Mouse (Mus musculus) intestine, embryonic 15.5 days (tissue): ENCODE results near the gene Rnf19b. TPM values are rescaled to one million over a fixed set of nuclear protein-coding genes. Genes with fewer than 3 reads are reported as not detected.
A peak's percentile ranks its signal among the peaks of the same experiment; 100 is the strongest.

ENCODE experiments used
- ATAC-seq: fragments of 200-750 bp; cut with Nextera tagmentation; 2 replicates; pipeline ENCODE4 v1.8.0; 2017; ENCODE audit warnings: moderate TSS enrichment, moderate library complexity
- H3K27ac ChIP-seq: fragments of 300-500 bp; sonication (generic); 2 replicates; pipeline ENCODE4 v1.5.1; 2015; ENCODE audit warnings: mild to moderate bottlenecking, inconsistent platforms
- H3K27me3 ChIP-seq: fragments of 300-500 bp; sonication (generic); replicated peaks from 2 replicates; pipeline ENCODE4 v1.6.1; 2015; ENCODE audit warnings: inconsistent platforms
- H3K36me3 ChIP-seq: fragments of 300-500 bp; sonication (generic); 2 replicates; pipeline ENCODE4 v1.6.1; 2015; ENCODE audit warnings: inconsistent platforms
- H3K4me1 ChIP-seq: fragments of 300-500 bp; sonication (generic); replicated peaks from 2 replicates; pipeline ENCODE4 v1.6.1; 2015; ENCODE audit warnings: inconsistent platforms
- H3K4me2 ChIP-seq: fragments of 300-500 bp; sonication (generic); replicated peaks from 2 replicates; pipeline ENCODE4 v1.6.1; 2015; ENCODE audit warnings: mild to moderate bottlenecking, inconsistent platforms
- H3K4me3 ChIP-seq: fragments of 300-500 bp; sonication (generic); replicated peaks from 2 replicates; pipeline ENCODE4 v1.5.1; 2015; ENCODE audit warnings: inconsistent platforms
- H3K9ac ChIP-seq: fragments of 300-500 bp; sonication (generic); 2 replicates; pipeline ENCODE4 v1.6.1; 2015; ENCODE audit warnings: inconsistent platforms
- H3K9me3 ChIP-seq: fragments of 300-500 bp; sonication (generic); 2 replicates; pipeline ENCODE4 v1.6.1; 2016; ENCODE audit warnings: inconsistent platforms
- WGBS: fragments of 180-500 bp; shearing (Covaris S2); methylation state at CpG from one replicate; pipeline ENCODE4 v1.1.7; 2015; 5-methylcytosine and 5-hydroxymethylcytosine counted together
- polyA plus RNA-seq: library from polyadenylated mRNA; unstranded; fragments of >200 nt; fragmentation: Nextera tagmentation; extraction: Ambion mirVana; gene quantifications from 2 replicates; pipeline ENCODE4 v1.2.1, GENCODE M21; 2015

Rnf19b gene
- polyA plus RNA-seq, 1 experiment from 2014 or later, result 7.0 TPM

- 89% methylated on average over 8 of the region's 8 CpGs for WGBS
- Histone ChIP-seq H3K36me3 (no peaks in the 10 kb centered on the region), H3K27me3 (peaks cover 31% of the 10 kb centered on the region), H3K9me3 (no peaks in the 10 kb centered on the region), H3K9ac (no peak overlapping the region), H3K4me3 (no peak overlapping the region), H3K4me1 (peaks cover 18% of the 10 kb centered on the region), H3K4me2 (no peak overlapping the region), H3K27ac (no peak overlapping the region)
- ATAC-seq, result no peak
These were observed 58.6 kb downstream of the Rnf19b start for GRCm38 (mm10) chr4:129116703-129117102.

DNA sequence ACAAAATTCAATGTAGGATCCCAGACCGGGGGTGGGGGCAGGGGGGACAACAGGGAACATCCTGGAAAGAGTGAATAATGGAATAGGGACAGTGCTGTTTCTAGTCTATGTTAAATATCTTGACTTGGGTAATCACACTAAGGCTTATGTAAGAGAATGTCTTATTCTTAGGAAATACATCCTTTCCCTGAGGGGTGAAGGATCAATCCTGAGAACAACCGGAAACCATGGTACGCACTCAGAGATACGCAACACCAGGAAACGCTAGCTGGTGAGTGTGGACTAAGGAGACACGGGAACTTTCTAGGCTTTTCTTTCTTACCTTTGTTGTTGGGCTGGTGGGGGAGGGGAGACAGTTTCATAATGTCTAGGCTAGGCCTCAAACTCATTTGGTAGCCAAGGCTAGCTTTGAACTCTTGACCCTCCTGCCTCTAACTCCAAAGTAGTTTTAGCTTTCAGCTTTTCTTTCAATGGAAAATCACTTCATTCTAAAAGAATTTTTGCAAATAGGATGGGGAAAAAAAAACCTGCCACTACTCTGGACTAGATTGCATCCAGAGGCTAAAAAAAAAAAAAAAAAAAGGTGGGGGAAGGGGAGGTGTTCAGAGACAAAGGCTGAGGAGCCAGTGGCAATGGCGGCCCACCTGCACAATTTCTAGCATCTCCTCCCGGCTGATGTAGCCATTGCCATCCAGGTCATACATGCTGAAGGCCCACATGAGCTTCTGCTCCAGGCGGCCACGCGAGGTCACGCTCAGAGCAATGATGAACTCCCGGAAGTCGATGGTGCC, 59.8 kb downstream of the Rnf19b start:
- no peaks in the 10 kb centered on the region for H3K9me3 ChIP-seq
- H3K36me3 ChIP-seq, result no peaks in the 10 kb centered on the region
- peaks cover 14% of the 10 kb centered on the region for H3K4me1 ChIP-seq
- H3K4me2 ChIP-seq, result no peak overlapping the region
- no peak overlapping the region for H3K4me3 ChIP-seq
- H3K9ac ChIP-seq, result no peak overlapping the region
- no peak overlapping the region for H3K27ac ChIP-seq
- peaks cover 40% of the 10 kb centered on the region for H3K27me3 ChIP-seq
- 85% methylated on average over 14 of the region's 14 CpGs for WGBS
- ATAC-seq, result no peak

DNA sequence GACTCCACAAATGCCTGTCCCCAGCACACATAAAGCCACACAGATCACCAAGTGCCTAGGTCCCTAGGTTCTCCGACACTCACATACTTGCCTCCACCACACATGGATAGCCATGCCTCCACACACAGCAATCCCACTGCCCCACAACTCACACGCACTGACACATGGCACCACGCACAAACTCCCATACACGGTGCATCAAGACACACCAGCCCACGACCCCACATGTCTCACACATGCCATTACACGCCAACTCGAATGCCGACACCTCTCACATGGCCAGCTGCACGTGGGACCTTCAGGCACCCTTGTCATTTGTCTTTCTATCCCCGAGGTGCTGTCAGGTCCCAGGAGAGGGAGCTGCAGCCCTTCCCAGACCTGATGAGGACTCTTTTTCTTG, 61.6 kb downstream of the Rnf19b start:
- H3K27me3 ChIP-seq, result peaks cover 50% of the 10 kb centered on the region
- H3K4me1 ChIP-seq, result peaks cover 15% of the 10 kb centered on the region
- H3K36me3 ChIP-seq, result no peaks in the 10 kb centered on the region
- H3K9ac ChIP-seq, result no peak overlapping the region
- no peaks in the 10 kb centered on the region for H3K9me3 ChIP-seq
- H3K27ac ChIP-seq, result no peak overlapping the region
- 73% methylated on average over 10 of the region's 10 CpGs for WGBS
- no peak for ATAC-seq
- no peak overlapping the region for H3K4me3 ChIP-seq
- no peak overlapping the region for H3K4me2 ChIP-seq

GRCm38 (mm10) chr4:129120520-129121445, 62.7 kb downstream of the Rnf19b start:
- H3K27me3 ChIP-seq, result peaks cover 50% of the 10 kb centered on the region
- no peak overlapping the region for H3K9ac ChIP-seq
- no peak overlapping the region for H3K27ac ChIP-seq
- H3K4me1 ChIP-seq, result peaks cover 25% of the 10 kb centered on the region
- peak; percentile 66 for ATAC-seq
- H3K36me3 ChIP-seq, result no peaks in the 10 kb centered on the region
- WGBS, result 2% methylated on average over 50 of the region's 59 CpGs
- H3K4me2 ChIP-seq, result peak overlapping the region; percentile 97
- no peaks in the 10 kb centered on the region for H3K9me3 ChIP-seq
- peak overlapping the region; percentile 49 for H3K4me3 ChIP-seq

- WGBS, result 2% methylated on average over 17 of the region's 17 CpGs
- H3K4me3 ChIP-seq, result peak within 1 kb of the TSS; percentile 49
- H3K36me3 ChIP-seq, result no peaks in the 10 kb centered on the region
- no peak within 1 kb of the TSS for H3K9ac ChIP-seq
- H3K27ac ChIP-seq, result no peak within 1 kb of the TSS
- H3K4me1 ChIP-seq, result peaks cover 31% of the 10 kb centered on the region
- H3K4me2 ChIP-seq, result peak within 1 kb of the TSS; percentile 97
- ATAC-seq, result peak; percentile 11; the same call in 1 of the 2 replicates
- no peaks in the 10 kb centered on the region for H3K9me3 ChIP-seq
- H3K27me3 ChIP-seq, result peaks cover 52% of the 10 kb centered on the region
These were observed 63.6 kb downstream of the Rnf19b start, which contains the start of gene Hpca for GRCm38 (mm10) chr4:129121569-129122086. TSS of gene Hpca (minus strand) at chr4:129122036.

DNA sequence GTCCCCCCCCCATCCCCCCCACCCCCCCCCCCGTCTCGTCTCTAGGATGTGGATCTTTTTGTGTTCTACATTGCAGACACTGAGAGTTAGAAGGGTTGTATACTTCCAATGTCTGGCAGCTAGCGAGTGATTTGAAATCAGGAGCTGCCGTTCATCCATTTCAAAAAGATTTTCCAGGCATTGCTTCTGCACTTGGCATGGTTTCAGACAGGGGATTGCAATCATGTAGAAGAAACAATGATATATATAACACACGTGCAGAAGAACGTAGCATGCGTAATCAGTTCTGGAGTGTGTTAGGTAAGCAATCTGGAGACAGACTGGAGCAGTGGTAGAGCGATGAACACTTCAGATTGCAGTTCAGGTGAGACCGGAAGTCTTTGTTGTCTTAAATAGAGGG, 64.0 kb downstream of the Rnf19b start:
- no peak overlapping the region for H3K27ac ChIP-seq
- H3K9ac ChIP-seq, result no peak overlapping the region
- no peaks in the 10 kb centered on the region for H3K36me3 ChIP-seq
- H3K4me2 ChIP-seq, result no peak overlapping the region
- H3K9me3 ChIP-seq, result no peaks in the 10 kb centered on the region
- no peak for ATAC-seq
- WGBS, result 25% methylated on average over 9 of the region's 9 CpGs
- peaks cover 52% of the 10 kb centered on the region for H3K27me3 ChIP-seq
- peaks cover 31% of the 10 kb centered on the region for H3K4me1 ChIP-seq
- no peak overlapping the region for H3K4me3 ChIP-seq

GRCm38 (mm10) chr4:129122719-129123118, 64.6 kb downstream of the Rnf19b start:
- WGBS, result 27% methylated on average over 8 of the region's 8 CpGs
- Histone ChIP-seq H3K36me3 (no peaks in the 10 kb centered on the region), H3K4me3 (no peak overlapping the region), H3K4me2 (no peak overlapping the region), H3K27ac (no peak overlapping the region), H3K27me3 (peaks cover 52% of the 10 kb centered on the region), H3K9ac (no peak overlapping the region), H3K9me3 (no peaks in the 10 kb centered on the region), H3K4me1 (peaks cover 31% of the 10 kb centered on the region)
- no peak for ATAC-seq

DNA sequence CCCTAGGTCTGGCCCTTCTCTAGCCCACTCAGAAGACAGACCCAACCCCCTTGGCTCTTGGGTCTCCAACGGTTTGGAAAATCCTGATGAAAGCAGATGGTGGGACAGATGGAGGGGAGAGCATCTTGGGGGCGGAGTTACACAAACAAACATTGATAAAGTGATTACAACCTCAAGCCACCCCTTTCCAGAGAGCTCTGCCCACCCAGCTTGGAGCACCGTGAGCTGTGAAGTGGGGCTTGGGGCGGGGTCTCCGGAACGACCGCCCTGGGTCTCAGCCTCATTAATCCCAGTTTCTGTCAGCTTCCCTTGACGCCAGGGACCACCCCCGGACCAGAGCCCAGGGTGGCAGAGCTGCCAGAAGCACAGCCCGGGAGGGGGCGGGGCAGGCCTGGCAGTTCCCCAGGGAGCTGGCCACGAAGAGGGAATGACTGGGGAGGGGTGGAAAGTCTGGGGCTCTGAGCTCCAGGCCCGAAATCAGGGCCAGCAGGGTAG, 66.6 kb downstream of the Rnf19b start:
- WGBS, result 5% methylated on average over 13 of the region's 13 CpGs
- peaks cover 35% of the 10 kb centered on the region for H3K4me1 ChIP-seq
- H3K9ac ChIP-seq, result no peak overlapping the region
- no peaks in the 10 kb centered on the region for H3K36me3 ChIP-seq
- peak overlapping the region; percentile 9; the same call in 1 of the 2 replicates for H3K4me3 ChIP-seq
- peak overlapping the region; percentile 34 for H3K4me2 ChIP-seq
- no peak overlapping the region for H3K27ac ChIP-seq
- no peak for ATAC-seq
- no peaks in the 10 kb centered on the region for H3K9me3 ChIP-seq
- H3K27me3 ChIP-seq, result peaks cover 40% of the 10 kb centered on the region

DNA sequence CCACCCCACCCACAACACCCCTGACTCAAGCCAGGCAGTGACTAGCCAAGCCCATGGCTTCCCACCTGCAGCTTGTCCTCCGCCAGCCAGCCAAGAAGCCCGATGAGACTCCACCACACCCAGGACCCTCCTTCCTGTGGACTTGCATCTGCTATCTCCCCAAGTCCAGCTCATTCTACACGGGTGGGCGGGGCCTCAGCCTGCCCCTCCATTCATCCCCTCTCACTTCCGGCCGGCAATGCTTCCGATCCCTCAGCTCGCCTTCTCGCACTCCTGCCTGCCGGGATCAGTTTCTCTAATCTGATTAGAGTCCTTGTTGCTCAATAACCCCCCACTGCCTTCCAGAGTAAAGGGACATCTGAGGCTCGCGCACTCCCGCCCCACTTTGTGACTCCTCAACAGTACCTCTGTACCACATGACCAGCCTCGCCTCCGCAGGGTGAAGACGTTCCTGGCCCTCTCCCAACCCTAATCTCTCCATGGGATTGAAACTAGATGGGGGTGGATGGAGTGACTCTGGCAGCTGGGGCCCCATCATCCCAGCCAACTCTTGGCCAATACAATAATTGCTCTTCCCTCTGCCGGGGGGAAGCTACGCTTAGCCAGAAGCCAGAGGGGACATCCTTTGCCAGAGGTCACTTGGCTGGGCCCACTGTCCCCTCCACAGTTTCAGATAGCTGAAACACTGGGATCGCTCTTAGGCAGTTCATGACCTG, 67.8 kb downstream of the Rnf19b start:
- Histone ChIP-seq H3K36me3 (no peaks in the 10 kb centered on the region), H3K4me2 (peak overlapping the region; percentile 50), H3K27me3 (peaks cover 32% of the 10 kb centered on the region), H3K9me3 (no peaks in the 10 kb centered on the region), H3K9ac (no peak overlapping the region), H3K4me3 (peak overlapping the region; percentile 18; the same call in 1 of the 2 replicates), H3K4me1 (peaks cover 42% of the 10 kb centered on the region), H3K27ac (no peak overlapping the region)
- 0 out of 2 replicates have a peak, but pooled peaks have one; percentile 14 for ATAC-seq
- WGBS, result 17% methylated on average over 19 of the region's 19 CpGs

DNA sequence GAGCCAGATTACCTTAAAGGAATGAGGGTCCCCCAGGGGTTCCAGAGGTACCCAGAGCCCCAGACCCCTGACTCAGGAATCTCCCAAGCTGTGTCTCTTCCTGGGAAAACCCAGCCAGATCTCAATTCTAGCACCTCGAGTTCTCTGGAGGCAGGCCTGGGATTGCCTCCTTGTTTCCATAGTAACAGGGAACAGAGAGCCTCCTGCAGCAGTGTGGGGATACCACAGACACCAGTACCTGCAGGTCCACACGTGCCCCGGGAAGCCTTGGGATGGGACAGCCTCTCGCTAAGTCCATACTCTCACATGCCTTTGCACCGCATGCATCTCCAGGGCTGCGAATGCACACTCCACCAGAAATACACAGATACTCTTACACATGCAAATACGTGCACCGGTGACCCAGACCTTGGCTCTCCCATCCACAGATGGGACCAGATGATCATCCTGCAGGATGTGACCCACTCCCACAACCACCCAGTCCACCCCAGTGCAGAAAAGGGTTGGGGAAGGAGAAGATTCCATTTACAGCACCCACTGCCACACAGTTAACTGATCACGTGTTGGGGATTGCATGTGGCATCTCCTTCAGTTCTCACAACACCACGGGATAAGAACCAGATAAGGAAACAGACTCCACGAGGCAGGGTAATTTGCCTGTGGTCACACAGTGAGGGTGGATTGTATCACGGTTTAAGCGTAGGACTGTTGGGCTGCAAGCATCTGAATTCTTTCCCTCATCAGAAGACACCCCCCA, 70.7 kb downstream of the Rnf19b start:
- 59% methylated on average over 13 of the region's 13 CpGs for whole genome bisulfite sequencing
- Histone ChIP-seq H3K4me1 (peaks cover 32% of the 10 kb centered on the region), H3K27ac (no peak overlapping the region)

GRCm38 (mm10) chr4:129129387-129129786, 71.3 kb downstream of the Rnf19b start:
- no peak overlapping the region for H3K9ac ChIP-seq
- ATAC-seq, result no peak
- WGBS, result 41% methylated on average over 9 of the region's 9 CpGs
- H3K4me1 ChIP-seq, result peaks cover 32% of the 10 kb centered on the region
- H3K9me3 ChIP-seq, result no peaks in the 10 kb centered on the region
- no peaks in the 10 kb centered on the region for H3K36me3 ChIP-seq
- no peak overlapping the region for H3K27ac ChIP-seq
- H3K4me3 ChIP-seq, result no peak overlapping the region
- 0 out of 2 replicates have a peak overlapping the region, but pooled peaks have one; percentile 55 for H3K4me2 ChIP-seq
- peaks cover 5% of the 10 kb centered on the region; the same call in 1 of the 2 replicates for H3K27me3 ChIP-seq

More for the DNA sequence above, 70.7 kb downstream of the Rnf19b start:
- H3K9ac ChIP-seq, result no peak overlapping the region
- H3K4me2 ChIP-seq, result no peak overlapping the region
- no peaks in the 10 kb centered on the region for H3K9me3 ChIP-seq
- ATAC-seq, result no peak
- H3K27me3 ChIP-seq, result peaks cover 7% of the 10 kb centered on the region
- no peaks in the 10 kb centered on the region for H3K36me3 ChIP-seq
- H3K4me3 ChIP-seq, result no peak overlapping the region
